ENCODE assay signal across 21 mouse cellular contexts in genomic region chr16:97500901-97501300, GRCm38 (mm10). TPM values are rescaled to one million over a fixed set of nuclear protein-coding genes. Genes with fewer than 3 reads are reported as not detected.
"Had no signal": no experiment of that assay in that cellular context is flagged by ENCODE, and none has a peak within 500 bp of the region (broad histone marks: within the 10 kb centered on the region; RNA-seq: fewer than 3 reads in every experiment).

No protein-coding gene starts in this region.

- H3K27ac ChIP-seq: neural tube, embryonic 12.5 days; neural tube, embryonic 13.5 days; neural tube, embryonic 15.5 days; stomach, embryonic 15.5 days; stomach, postnatal 0 days had no signal

- H3K36me3 ChIP-seq: neural tube, embryonic 12.5 days; neural tube, embryonic 13.5 days; neural tube, embryonic 15.5 days; stomach, embryonic 15.5 days had no signal

- H3K4me2 ChIP-seq: neural tube, embryonic 12.5 days; neural tube, embryonic 13.5 days; neural tube, embryonic 15.5 days; stomach, embryonic 15.5 days had no signal

- H3K9me3 ChIP-seq: neural tube, embryonic 12.5 days; neural tube, embryonic 13.5 days; neural tube, embryonic 15.5 days; stomach, embryonic 15.5 days had no signal

- H3K4me1 ChIP-seq: neural tube, embryonic 12.5 days; neural tube, embryonic 13.5 days; neural tube, embryonic 15.5 days; stomach, embryonic 15.5 days had no signal

- H3K9ac ChIP-seq: neural tube, embryonic 12.5 days; neural tube, embryonic 13.5 days; neural tube, embryonic 15.5 days; stomach, embryonic 15.5 days had no signal

- DNase-seq: retina, postnatal 1 day; right cerebral cortex, adult 18-20 months; right cerebral cortex, postnatal 14 days; right cerebral cortex, postnatal 25 days; right cerebral cortex, postnatal 4 days; spleen, adult 18-20 months; thymus, adult 18-20 months; thymus, adult 2 months; thymus, postnatal 14 days; thymus, postnatal 25 days; thymus, postnatal 36 days; thymus, postnatal 4 days had no signal

- H3K27me3 ChIP-seq: neural tube, embryonic 12.5 days; neural tube, embryonic 13.5 days; neural tube, embryonic 15.5 days; stomach, embryonic 15.5 days had no signal

- H3K4me3 ChIP-seq: neural tube, embryonic 12.5 days; neural tube, embryonic 13.5 days; neural tube, embryonic 15.5 days; stomach, embryonic 15.5 days had no signal

RNA-seq across cellular contexts. Expression of gene Fam3b, which starts 13.7 kb away (rescaled TPM):
- polyA plus RNA-seq: neural tube, embryonic 11.5 days; neural tube, embryonic 12.5 days; neural tube, embryonic 13.5 days; neural tube, embryonic 14.5 days; neural tube, embryonic 15.5 days; spleen, adult 2 months; stomach, embryonic 14.5 days had no signal

RNA-seq across cellular contexts. Expression of gene Mx1, which starts 38.2 kb away (rescaled TPM):
- polyA plus RNA-seq: neural tube, embryonic 11.5 days; neural tube, embryonic 14.5 days had no signal
